Mouse (Mus musculus): Measurements from ENCODE around the gene 1700024G13Rik. TPM values are rescaled to one million over a fixed set of nuclear protein-coding genes. Genes with fewer than 3 reads are reported as not detected.

1700024G13Rik gene
- polyA plus RNA-seq, 1 experiment = not detected

- TF ChIP-seq POLR2A (IDR thresholded peaks at IDR 0.05; ENCODE audit: low read depth, low read length) (no peak), CTCF (IDR thresholded peaks at IDR 0.05; ENCODE audit: borderline replicate concordance, insufficient read depth, low read length) (no peak)
- H3K4me3 ChIP-seq (ENCODE audit: insufficient read depth, low read length) = no peak overlapping the region
- H3K27ac ChIP-seq (ENCODE audit: insufficient read depth, low read length) = no peak overlapping the region
- no peaks in the 10 kb centered on the region for H3K4me1 ChIP-seq (ENCODE audit: control insufficient read depth, insufficient read depth, low read length)
Measured at GRCm38 (mm10) chr14:32336021-32336420, 52.2 kb downstream of the 1700024G13Rik start.

- TF ChIP-seq CTCF (IDR thresholded peaks at IDR 0.05; ENCODE audit: borderline replicate concordance, insufficient read depth, low read length) (no peak), POLR2A (IDR thresholded peaks at IDR 0.05; ENCODE audit: low read depth, low read length) (no peak)
- H3K27ac ChIP-seq (ENCODE audit: insufficient read depth, low read length) = no peak overlapping the region
- no peak overlapping the region for H3K4me3 ChIP-seq (ENCODE audit: insufficient read depth, low read length)
- no peaks in the 10 kb centered on the region for H3K4me1 ChIP-seq (ENCODE audit: control insufficient read depth, insufficient read depth, low read length)
Measured at GRCm38 (mm10) chr14:32332515-32333445, 55.4 kb downstream of the 1700024G13Rik start.

- Histone ChIP-seq H3K27ac (ENCODE audit: insufficient read depth, low read length) (no peak overlapping the region), H3K4me3 (ENCODE audit: insufficient read depth, low read length) (no peak overlapping the region), H3K4me1 (ENCODE audit: control insufficient read depth, insufficient read depth, low read length) (no peaks in the 10 kb centered on the region)
- no peak for TF ChIP-seq CTCF (IDR thresholded peaks at IDR 0.05; ENCODE audit: borderline replicate concordance, insufficient read depth, low read length)
- no peak for TF ChIP-seq POLR2A (IDR thresholded peaks at IDR 0.05; ENCODE audit: low read depth, low read length)
Measured at GRCm38 (mm10) chr14:32327366-32327765, 60.8 kb downstream of the 1700024G13Rik start.

Other genes starting within 250 kb of the 1700024G13Rik start
- not detected in 2 replicates for gene Msmb, start 246.4 kb downstream of the 1700024G13Rik start, polyA plus RNA-seq (2011; ENCODE audit: insufficient read length, low read depth, missing spikeins)
- gene Ncoa4, start 228.5 kb downstream of the 1700024G13Rik start, polyA plus RNA-seq (2011; ENCODE audit: insufficient read length, low read depth, missing spikeins) = 84.1 and 85.6 TPM in 2 replicates
- gene Timm23, start 186.5 kb downstream of the 1700024G13Rik start, polyA plus RNA-seq (2011; ENCODE audit: insufficient read length, low read depth, missing spikeins) = 80.3 and 103 TPM in 2 replicates
- gene Parg, start 186.4 kb downstream of the 1700024G13Rik start, polyA plus RNA-seq (2011; ENCODE audit: insufficient read length, low read depth, missing spikeins) = 51.8 and 64.2 TPM in 2 replicates
- 22.9 and 25.5 TPM in 2 replicates for gene Ogdhl, start 66.4 kb downstream of the 1700024G13Rik start, polyA plus RNA-seq (2011; ENCODE audit: insufficient read length, low read depth, missing spikeins)
- not detected in 2 replicates for gene Slc18a3, start 76.5 kb upstream of the 1700024G13Rik start, polyA plus RNA-seq (2011; ENCODE audit: insufficient read length, low read depth, missing spikeins)
- not detected in 2 replicates for gene Chat, start 77.6 kb upstream of the 1700024G13Rik start, polyA plus RNA-seq (2011; ENCODE audit: insufficient read length, low read depth, missing spikeins)
- gene Ercc6, start 125.1 kb upstream of the 1700024G13Rik start, polyA plus RNA-seq (2011; ENCODE audit: insufficient read length, low read depth, missing spikeins) = 18.4 and 22.6 TPM in 2 replicates
- gene Prrxl1, start 211.0 kb upstream of the 1700024G13Rik start, polyA plus RNA-seq (2011; ENCODE audit: insufficient read length, low read depth, missing spikeins) = not detected in 2 replicates

Data from embryonic fibroblast, embryonic 13.5 days (primary cell).